Mouse (Mus musculus) heart, postnatal 0 days (tissue): ENCODE measurements around the gene Pear1.

Experiments
- CTCF ChIP-seq: IDR thresholded peaks from 2 replicates; pipeline ENCODE4 v1.5.1; 2016; ENCODE audit warnings: antibody characterized with exemption, control low read depth, low read depth
- EP300 ChIP-seq: IDR thresholded peaks from 2 replicates; pipeline ENCODE4 v1.6.1; 2016; ENCODE audit warnings: antibody characterized with exemption, low read depth

DNA sequence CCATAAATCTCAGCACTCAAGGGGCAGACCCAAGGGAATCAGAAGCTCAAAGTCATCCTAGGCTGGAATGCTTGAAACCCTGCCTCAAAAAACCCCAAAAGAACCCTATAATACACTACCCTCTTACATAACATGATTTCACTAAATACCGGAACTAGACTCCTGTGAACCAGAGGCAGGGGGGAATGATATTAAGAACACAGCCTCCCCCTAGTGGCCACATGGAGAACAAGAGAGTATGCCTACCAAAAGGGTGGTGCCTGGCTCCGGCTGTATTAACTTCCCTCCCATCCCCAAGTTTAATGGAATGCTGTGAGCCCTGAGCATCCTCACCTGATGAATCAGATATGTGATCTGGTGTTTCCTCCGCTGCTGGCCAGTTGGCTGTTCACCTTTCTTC is 35.7 kb upstream of the Pear1 start:
- TF ChIP-seq CTCF: peak; percentile 83
- no peak for TF ChIP-seq EP300
